Mouse (Mus musculus) limb, embryonic 14.5 days (tissue): Measurements from ENCODE around the gene Wfdc9. TPM values are rescaled to one million over a fixed set of nuclear protein-coding genes. Genes with fewer than 3 reads are reported as not detected.
A peak's percentile ranks its signal among the peaks of the same experiment; 100 is the strongest.

Experiments
- ATAC-seq: fragments of 200-750 bp; cut with Nextera tagmentation; 2 replicates; pipeline ENCODE4 v1.8.0; 2017; ENCODE audit warnings: low read depth, moderate number of reproducible peaks, moderate TSS enrichment; ENCODE audit not compliant: low FRiP score
- DNase-seq: peaks from one replicate; pipeline ENCODE4 v3.0.0-alpha.2; 2015; ENCODE audit warnings: low spot score
- H3K27ac ChIP-seq: fragments of 300-500 bp; sonication (generic); replicated peaks from 2 replicates; pipeline ENCODE4 v1.5.1; 2014; ENCODE audit warnings: low read depth, mild to moderate bottlenecking, low read length, moderate library complexity, mixed read lengths
- H3K27me3 ChIP-seq: fragments of 300-500 bp; sonication (generic); 2 replicates; pipeline ENCODE4 v1.6.1; 2014; ENCODE audit warnings: low read length, mixed read lengths; ENCODE audit not compliant: control insufficient read depth, insufficient read depth
- H3K36me3 ChIP-seq: fragments of 300-500 bp; sonication (generic); 2 replicates; pipeline ENCODE4 v1.6.1; 2014; ENCODE audit warnings: mild to moderate bottlenecking, low read length, moderate library complexity, mixed read lengths; ENCODE audit not compliant: control insufficient read depth, insufficient read depth
- H3K4me1 ChIP-seq: fragments of 300-500 bp; sonication (generic); 2 replicates; pipeline ENCODE4 v1.6.1; 2014; ENCODE audit warnings: antibody characterized with exemption, low read length, mixed read lengths; ENCODE audit not compliant: control insufficient read depth, insufficient read depth
- H3K4me2 ChIP-seq: fragments of 300-500 bp; sonication (generic); replicated peaks from 2 replicates; pipeline ENCODE4 v1.6.1; 2014; ENCODE audit warnings: low read depth, mild to moderate bottlenecking, low read length, moderate library complexity; ENCODE audit not compliant: severe bottlenecking
- H3K4me3 ChIP-seq: fragments of 300-500 bp; sonication (generic); replicated peaks from 2 replicates; pipeline ENCODE4 v1.5.1; 2014; ENCODE audit warnings: low read length
- H3K9ac ChIP-seq: fragments of 300-500 bp; sonication (generic); 2 replicates; pipeline ENCODE4 v1.6.1; 2014; ENCODE audit warnings: mild to moderate bottlenecking, low read depth, low read length, moderate library complexity; ENCODE audit not compliant: severe bottlenecking
- H3K9me3 ChIP-seq: fragments of 300-500 bp; sonication (generic); 2 replicates; pipeline ENCODE4 v1.6.1; 2016; ENCODE audit warnings: low read length; ENCODE audit not compliant: control insufficient read depth
- POLR2A ChIP-seq: fragments of 200-500 bp; IDR thresholded peaks from 2 replicates; pipeline ENCODE4 v1.8.0; 2012; ENCODE audit warnings: inconsistent platforms, mild to moderate bottlenecking, moderate library complexity, borderline replicate concordance; ENCODE audit not compliant: insufficient read depth, insufficient read length; ENCODE audit errors: extremely low read depth
- WGBS: fragments of 180-500 bp; shearing (Covaris S2); extraction: QIAGEN DNeasy Blood & Tissue Kit; methylation state at CpG from one replicate; pipeline ENCODE4 v1.1.7; 2014; 5-methylcytosine and 5-hydroxymethylcytosine counted together
- polyA plus RNA-seq, 2 experiments: library from polyadenylated mRNA; depleted of rRNA in 1 of 2; stranded (reverse) in 1 of 2; unstranded in 1 of 2; fragments of >200 nt; fragmentation: Nextera tagmentation in 1 of 2; extraction: Ambion mirVana in 1 of 2; gene quantifications; 2 replicates each; pipeline versions ENCODE4 v1.2.1 to v1.2.3; 2012 to 2014

Wfdc9 gene
- polyA plus RNA-seq (2012; rRNA removed) = not detected in 2 replicates
- polyA plus RNA-seq (2014; fragmentation: Nextera tagmentation; extraction: Ambion mirVana) = not detected in 2 replicates

- no peak within 1 kb of the TSS for H3K4me3 ChIP-seq
- WGBS = 84% methylated on average over 9 of the region's 9 CpGs
- H3K9ac ChIP-seq = no peak within 1 kb of the TSS
- H3K27me3 ChIP-seq = no peaks in the 10 kb centered on the region
- H3K9me3 ChIP-seq = no peaks in the 10 kb centered on the region
- DNase-seq = no peak
- H3K36me3 ChIP-seq = no peaks in the 10 kb centered on the region
- no peak within 1 kb of the TSS for H3K4me2 ChIP-seq
- H3K4me1 ChIP-seq = no peaks in the 10 kb centered on the region
- no peak for TF ChIP-seq POLR2A
- no peak for ATAC-seq
- no peak within 1 kb of the TSS for H3K27ac ChIP-seq
Measured at GRCm38 (mm10) chr2:164656483-164656882, at the start of gene Wfdc9. Wfdc9 (minus strand) TSS chr2:164656583.

GRCm38 (mm10) chr2:164705991-164706390, 49.6 kb upstream of the Wfdc9 start:
- no peak overlapping the region for H3K4me3 ChIP-seq
- H3K9me3 ChIP-seq = no peaks in the 10 kb centered on the region
- ATAC-seq = no peak
- no peak for DNase-seq
- WGBS = 88% methylated on average over 14 of the region's 14 CpGs
- H3K36me3 ChIP-seq = no peaks in the 10 kb centered on the region
- H3K4me2 ChIP-seq = no peak overlapping the region
- no peak for TF ChIP-seq POLR2A
- no peak overlapping the region for H3K9ac ChIP-seq
- H3K27me3 ChIP-seq = no peaks in the 10 kb centered on the region
- H3K27ac ChIP-seq = no peak overlapping the region
- H3K4me1 ChIP-seq = no peaks in the 10 kb centered on the region

DNA sequence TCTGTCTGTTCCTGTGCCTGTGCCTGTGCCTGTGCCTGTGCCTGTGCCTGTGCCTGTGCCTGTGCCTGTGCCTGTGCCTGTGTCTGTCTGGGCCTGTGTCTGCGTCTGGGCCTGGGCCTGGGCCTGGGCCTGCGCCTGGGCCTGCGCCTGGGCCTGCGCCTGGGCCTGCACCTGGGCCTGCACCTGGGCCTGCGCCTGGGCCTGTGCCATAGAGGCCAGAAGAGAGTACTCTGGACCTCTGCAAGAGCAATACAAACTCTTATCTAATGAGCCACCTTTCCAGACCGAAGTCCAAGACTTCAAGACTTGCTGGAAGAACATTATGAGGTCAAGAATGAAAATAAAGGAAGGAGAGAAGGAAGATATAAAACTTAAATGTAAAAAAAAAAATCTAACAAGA, 48.9 kb upstream of the Wfdc9 start:
- Histone ChIP-seq H3K4me1 (no peaks in the 10 kb centered on the region), H3K27me3 (no peaks in the 10 kb centered on the region), H3K9ac (no peak overlapping the region), H3K9me3 (no peaks in the 10 kb centered on the region), H3K36me3 (no peaks in the 10 kb centered on the region), H3K27ac (no peak overlapping the region), H3K4me3 (no peak overlapping the region), H3K4me2 (no peak overlapping the region)
- no peak for TF ChIP-seq POLR2A
- ATAC-seq (no peak), DNase-seq (no peak)
- 82% methylated on average over 6 of the region's 6 CpGs for WGBS

- no peaks in the 10 kb centered on the region for H3K4me1 ChIP-seq
- no peak overlapping the region for H3K27ac ChIP-seq
- H3K9ac ChIP-seq = no peak overlapping the region
- WGBS = 78% methylated on average over 5 of the region's 5 CpGs
- DNase-seq (no peak), ATAC-seq (no peak)
- H3K27me3 ChIP-seq = no peaks in the 10 kb centered on the region
- no peaks in the 10 kb centered on the region for H3K9me3 ChIP-seq
- H3K36me3 ChIP-seq = no peaks in the 10 kb centered on the region
- TF ChIP-seq POLR2A = no peak
- H3K4me3 ChIP-seq = no peak overlapping the region
- no peak overlapping the region for H3K4me2 ChIP-seq
Measured at GRCm38 (mm10) chr2:164704235-164704634, 47.9 kb upstream of the Wfdc9 start.

- TF ChIP-seq POLR2A = no peak
- ATAC-seq (no peak), DNase-seq (no peak)
- Histone ChIP-seq H3K4me3 (no peak overlapping the region), H3K4me1 (no peaks in the 10 kb centered on the region), H3K9me3 (no peaks in the 10 kb centered on the region), H3K9ac (no peak overlapping the region), H3K4me2 (no peak overlapping the region), H3K27me3 (no peaks in the 10 kb centered on the region), H3K27ac (no peak overlapping the region), H3K36me3 (no peaks in the 10 kb centered on the region)
- WGBS = 90% methylated on average over 5 of the region's 5 CpGs
Measured at GRCm38 (mm10) chr2:164701761-164702160, 45.4 kb upstream of the Wfdc9 start.

GRCm38 (mm10) chr2:164700959-164701358, 44.6 kb upstream of the Wfdc9 start:
- DNase-seq = peak; percentile 19
- no peak overlapping the region for H3K4me3 ChIP-seq
- ATAC-seq = no peak; the same call in 1 of the 2 replicates
- H3K4me1 ChIP-seq = no peaks in the 10 kb centered on the region
- H3K27me3 ChIP-seq = no peaks in the 10 kb centered on the region
- H3K9me3 ChIP-seq = no peaks in the 10 kb centered on the region
- WGBS = 68% methylated on average over 5 of the region's 5 CpGs
- no peak for TF ChIP-seq POLR2A
- no peak overlapping the region for H3K9ac ChIP-seq
- H3K27ac ChIP-seq = no peak overlapping the region
- H3K36me3 ChIP-seq = no peaks in the 10 kb centered on the region
- H3K4me2 ChIP-seq = no peak overlapping the region
